Mouse (Mus musculus) midbrain, embryonic 10.5 days (tissue): Measurements from ENCODE around the gene Ppp4r1. TPM values are rescaled to one million over a fixed set of nuclear protein-coding genes. Genes with fewer than 3 reads are reported as not detected.
A peak's percentile ranks its signal among the peaks of the same experiment; 100 is the strongest.

ENCODE experiments used
- DNase-seq: peaks from one replicate; pipeline ENCODE4 v3.0.0-alpha.2; 2017; ENCODE audit warnings: low spot score
- H3K27ac ChIP-seq: fragments of 300-500 bp; sonication (generic); replicated peaks from 2 replicates; pipeline ENCODE4 v1.5.1; 2016; ENCODE audit warnings: mild to moderate bottlenecking
- H3K27me3 ChIP-seq: fragments of 300-500 bp; sonication (generic); 2 replicates; pipeline ENCODE4 v1.6.1; 2016; ENCODE audit warnings: low read depth, mild to moderate bottlenecking; ENCODE audit not compliant: poor library complexity, severe bottlenecking
- H3K36me3 ChIP-seq: fragments of 300-500 bp; sonication (generic); 2 replicates; pipeline ENCODE4 v1.6.1; 2016; ENCODE audit warnings: mild to moderate bottlenecking, moderate library complexity
- H3K4me1 ChIP-seq: fragments of 300-500 bp; sonication (generic); 2 replicates; pipeline ENCODE4 v1.6.1; 2016
- H3K4me3 ChIP-seq: fragments of 300-500 bp; sonication (generic); 2 replicates; pipeline ENCODE4 v1.5.1; 2016; ENCODE audit warnings: mild to moderate bottlenecking, moderate library complexity
- H3K9me3 ChIP-seq: fragments of 300-500 bp; sonication (generic); replicated peaks from 2 replicates; pipeline ENCODE4 v1.6.1; 2016; ENCODE audit warnings: mild to moderate bottlenecking
- WGBS: fragments of 180-500 bp; shearing (Covaris S2); methylation state at CpG from one replicate; pipeline ENCODE4 v1.1.7; 2016; 5-methylcytosine and 5-hydroxymethylcytosine counted together
- polyA plus RNA-seq: library from polyadenylated mRNA; unstranded; fragments of >200 nt; fragmentation: Nextera tagmentation; extraction: Ambion mirVana; gene quantifications from 2 replicates; pipeline ENCODE4 v1.2.1, GENCODE M21; 2016

Ppp4r1 gene
- polyA plus RNA-seq, 1 experiment from 2014 or later = 58.2 TPM

- Histone ChIP-seq H3K27ac (no peak overlapping the region), H3K36me3 (peaks cover 27% of the 10 kb centered on the region), H3K4me1 (peaks cover 10% of the 10 kb centered on the region), H3K9me3 (peaks cover 7% of the 10 kb centered on the region; the same call in 1 of the 2 replicates), H3K4me3 (no peak overlapping the region), H3K27me3 (no peaks in the 10 kb centered on the region)
- 91% methylated on average over 7 of the region's 7 CpGs for WGBS
- no peak for DNase-seq
Observed at GRCm38 (mm10) chr17:65749803-65750202, 32.6 kb upstream of the Ppp4r1 start.

- Histone ChIP-seq H3K27ac (no peak overlapping the region), H3K9me3 (peaks cover 7% of the 10 kb centered on the region; the same call in 1 of the 2 replicates), H3K36me3 (peaks cover 26% of the 10 kb centered on the region), H3K27me3 (no peaks in the 10 kb centered on the region), H3K4me1 (peaks cover 10% of the 10 kb centered on the region), H3K4me3 (no peak overlapping the region)
- DNase-seq = no peak
Observed at GRCm38 (mm10) chr17:65750301-65750700, 32.1 kb upstream of the Ppp4r1 start.

DNA sequence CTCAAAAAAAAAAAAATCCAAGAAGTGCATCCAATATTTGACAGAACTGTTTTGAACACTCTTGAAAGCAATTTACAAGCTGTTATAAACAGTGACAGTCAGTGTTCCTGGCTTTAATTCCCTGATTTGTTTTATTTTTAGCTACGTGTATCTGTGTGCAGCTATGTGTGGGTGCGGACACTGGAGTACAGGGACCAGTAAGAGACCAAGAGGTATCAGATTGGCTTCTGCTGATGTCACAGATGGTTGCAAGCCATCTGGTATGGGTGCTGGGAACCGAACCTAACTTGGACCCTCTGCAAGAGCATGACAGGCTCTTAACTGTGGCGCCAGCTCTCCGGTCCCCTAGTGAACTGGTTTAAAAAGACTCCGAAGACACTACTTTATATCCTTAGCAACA is 29.2 kb upstream of the Ppp4r1 start:
- H3K27ac ChIP-seq = no peak overlapping the region
- WGBS = 96% methylated on average over 6 of the region's 6 CpGs

DNA sequence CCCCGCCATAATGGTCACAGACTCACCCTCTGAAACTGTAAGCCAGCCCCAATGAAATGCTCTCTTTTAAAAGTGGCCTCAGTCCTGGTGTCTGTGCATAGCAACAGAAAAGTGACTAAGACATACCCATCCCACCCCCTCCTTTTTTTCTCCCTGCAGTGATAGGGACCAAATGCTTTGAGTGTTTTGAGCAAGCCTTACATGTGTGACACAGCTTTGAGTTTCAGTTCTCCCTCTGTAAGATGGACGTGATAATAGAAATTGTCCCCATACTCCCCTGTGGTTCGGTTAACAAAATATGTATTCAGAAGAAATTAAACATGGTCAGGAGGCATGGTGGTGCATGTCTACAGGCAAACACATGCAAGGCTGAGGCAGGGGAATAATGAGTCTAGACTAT is 26.5 kb upstream of the Ppp4r1 start:
- Histone ChIP-seq H3K27me3 (no peaks in the 10 kb centered on the region), H3K9me3 (peaks cover 4% of the 10 kb centered on the region; the same call in 1 of the 2 replicates), H3K27ac (no peak overlapping the region), H3K4me3 (no peak overlapping the region), H3K36me3 (peaks cover 46% of the 10 kb centered on the region), H3K4me1 (no peaks in the 10 kb centered on the region)
- DNase-seq = no peak
- 93% methylated on average over 3 of the region's 3 CpGs for WGBS

More for the DNA sequence above, 29.2 kb upstream of the Ppp4r1 start:
- Histone ChIP-seq H3K9me3 (peaks cover 4% of the 10 kb centered on the region; the same call in 1 of the 2 replicates), H3K4me1 (no peaks in the 10 kb centered on the region), H3K36me3 (peaks cover 26% of the 10 kb centered on the region), H3K4me3 (no peak overlapping the region), H3K27me3 (no peaks in the 10 kb centered on the region)
- no peak for DNase-seq

GRCm38 (mm10) chr17:65757150-65757549 is 25.2 kb upstream of the Ppp4r1 start:
- no peak overlapping the region for H3K4me3 ChIP-seq
- H3K36me3 ChIP-seq = peaks cover 46% of the 10 kb centered on the region
- no peaks in the 10 kb centered on the region for H3K27me3 ChIP-seq
- peaks cover 4% of the 10 kb centered on the region; the same call in 1 of the 2 replicates for H3K9me3 ChIP-seq
- no peak for DNase-seq
- no peak overlapping the region for H3K27ac ChIP-seq
- H3K4me1 ChIP-seq = no peaks in the 10 kb centered on the region
- WGBS = 88% methylated on average over 6 of the region's 6 CpGs

GRCm38 (mm10) chr17:65763221-65763620 is 19.2 kb upstream of the Ppp4r1 start:
- 95% methylated on average over 14 of the region's 14 CpGs for WGBS
- Histone ChIP-seq H3K9me3 (no peaks in the 10 kb centered on the region; the same call in 1 of the 2 replicates), H3K27ac (no peak overlapping the region), H3K36me3 (peaks cover 43% of the 10 kb centered on the region), H3K27me3 (no peaks in the 10 kb centered on the region), H3K4me3 (no peak overlapping the region), H3K4me1 (peaks cover 10% of the 10 kb centered on the region)
- no peak for DNase-seq

DNA sequence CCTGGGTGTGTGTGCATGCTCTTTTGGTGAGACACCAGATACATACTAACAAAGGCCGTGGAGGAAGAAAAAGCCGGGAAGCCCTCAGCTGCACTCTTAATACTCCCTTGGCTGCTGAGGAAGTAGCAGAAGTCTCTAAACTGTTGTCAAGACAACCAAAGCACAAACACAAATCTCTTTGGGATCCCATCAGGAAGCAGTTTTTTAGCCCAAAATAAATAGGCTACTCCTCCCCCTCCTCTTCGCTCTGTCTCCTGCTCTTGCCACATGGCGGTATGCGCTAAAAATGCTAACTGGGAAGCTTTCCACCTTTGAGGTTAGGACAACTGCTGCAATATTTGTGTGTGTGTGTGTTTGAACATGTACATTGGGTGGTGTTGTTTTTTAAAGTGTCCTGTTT is 13.9 kb upstream of the Ppp4r1 start:
- Histone ChIP-seq H3K36me3 (peaks cover 15% of the 10 kb centered on the region; the same call in 1 of the 2 replicates), H3K4me3 (no peak overlapping the region), H3K9me3 (no peaks in the 10 kb centered on the region), H3K27me3 (peaks cover 23% of the 10 kb centered on the region), H3K27ac (peak overlapping the region; percentile 58), H3K4me1 (peaks cover 58% of the 10 kb centered on the region)
- WGBS = 68% methylated on average over 5 of the region's 5 CpGs
- DNase-seq = no peak

DNA sequence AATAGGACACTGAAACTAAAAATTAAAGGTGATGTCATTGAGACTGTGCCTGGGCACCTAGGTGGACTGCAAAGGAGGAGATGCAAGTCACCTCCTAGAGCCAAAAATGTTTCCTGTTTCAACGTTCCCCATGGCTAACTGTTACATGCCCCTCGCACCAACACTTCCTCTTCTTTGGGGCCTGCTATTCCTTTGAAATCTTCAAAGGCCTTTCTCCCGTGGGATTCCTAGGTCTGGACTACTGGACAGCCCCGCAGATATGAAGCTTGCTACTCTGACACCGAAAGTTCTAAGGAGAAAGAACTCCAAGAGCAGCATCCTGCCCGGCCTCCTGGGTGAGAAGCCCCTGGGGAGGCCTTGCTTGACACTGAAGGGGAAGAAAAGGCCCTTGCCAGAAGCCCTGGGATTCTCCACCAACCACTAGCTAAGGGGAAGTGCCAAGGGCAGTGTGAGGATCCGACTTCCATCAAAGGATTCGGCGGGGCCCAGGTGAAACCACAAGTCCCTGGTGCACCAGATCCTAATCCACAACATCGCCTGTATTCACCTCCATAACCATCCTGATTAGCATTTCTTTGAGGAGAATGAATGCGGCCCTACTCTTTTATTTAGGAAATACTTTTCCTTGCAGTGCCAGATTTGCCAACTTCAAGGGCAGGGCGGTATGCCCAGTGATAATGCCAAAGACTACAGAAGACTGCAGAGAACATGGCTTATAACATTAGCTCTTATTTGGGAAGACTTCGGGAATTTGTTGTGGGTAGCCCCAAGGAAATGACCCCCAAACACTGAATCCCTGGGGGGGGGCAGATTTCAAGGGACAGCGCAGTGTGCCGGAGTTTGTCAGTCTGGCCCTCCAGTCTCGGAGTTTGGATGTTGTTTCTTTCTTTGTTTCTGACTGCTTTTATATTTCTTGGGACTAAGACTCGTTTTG is 11.1 kb upstream of the Ppp4r1 start:
- 27% methylated on average over 17 of the region's 17 CpGs for WGBS
- Histone ChIP-seq H3K27ac (peak overlapping the region; percentile 87), H3K4me1 (peaks cover 58% of the 10 kb centered on the region)

DNA sequence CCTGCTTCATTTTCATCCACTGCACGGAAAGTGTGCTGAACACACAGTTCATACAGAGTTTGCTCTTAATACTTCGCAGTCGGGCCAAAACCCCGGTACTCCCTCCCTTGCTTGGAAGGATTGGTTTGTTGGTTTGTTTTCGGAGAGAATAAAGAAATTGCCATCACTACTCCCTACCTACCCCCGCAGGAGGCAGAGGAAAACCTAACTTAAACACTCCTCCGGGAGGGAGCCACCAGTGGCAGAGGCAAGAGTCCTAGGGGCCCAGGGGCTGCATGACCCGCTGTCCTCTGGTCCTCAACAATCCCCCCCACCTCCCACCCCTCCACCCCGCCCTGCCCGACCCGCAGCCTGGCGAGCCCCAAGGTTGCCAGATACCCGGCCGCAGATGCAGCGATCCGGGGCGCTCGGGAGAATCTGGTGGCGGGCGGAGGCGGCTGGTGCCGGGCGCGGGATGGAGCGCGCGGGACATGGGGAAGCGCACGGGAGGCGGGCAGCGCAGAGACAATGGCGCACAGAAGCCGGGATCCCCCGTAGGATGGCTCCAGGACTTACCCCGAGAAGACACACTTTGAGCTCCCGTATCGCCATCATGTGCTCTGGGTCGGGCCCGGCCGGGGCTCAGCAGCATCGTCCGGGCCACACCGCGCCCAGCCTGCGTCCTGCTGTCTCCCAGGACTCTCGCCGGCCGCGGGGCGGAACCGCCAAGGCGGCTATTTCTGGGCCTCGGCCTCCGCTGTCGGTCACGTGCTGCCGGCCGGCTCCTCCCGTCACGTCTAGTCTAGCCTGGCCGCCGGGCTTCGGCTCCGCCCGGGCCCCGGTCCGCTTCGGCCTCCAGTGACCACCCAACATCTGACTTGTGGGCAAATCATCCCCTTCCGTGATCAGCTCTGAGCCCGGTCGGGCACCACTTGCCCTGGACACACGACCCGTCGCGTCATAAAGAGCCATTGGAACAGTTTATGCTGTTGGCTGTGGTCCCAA is 10.1 kb upstream of the Ppp4r1 start, which contains the start of gene Rab31:
Gene Rab31 (minus strand): TSS at position 802 of the 984 bp plus-strand sequence.
- no peaks in the 10 kb centered on the region for H3K36me3 ChIP-seq
- peak; percentile 83 for DNase-seq
- H3K27me3 ChIP-seq = peaks cover 38% of the 10 kb centered on the region
- under 1% methylated on average over 75 of the region's 75 CpGs for WGBS
- no peaks in the 10 kb centered on the region for H3K9me3 ChIP-seq
- peak within 1 kb of the TSS; percentile 87 for H3K27ac ChIP-seq
- H3K4me1 ChIP-seq = peaks cover 58% of the 10 kb centered on the region
- H3K4me3 ChIP-seq = peak within 1 kb of the TSS; percentile 84

More for the DNA sequence above, 11.1 kb upstream of the Ppp4r1 start:
- no peaks in the 10 kb centered on the region for H3K9me3 ChIP-seq
- DNase-seq = no peak
- H3K36me3 ChIP-seq = peaks cover 4% of the 10 kb centered on the region; the same call in 1 of the 2 replicates
- peaks cover 38% of the 10 kb centered on the region for H3K27me3 ChIP-seq
- H3K4me3 ChIP-seq = peak overlapping the region; percentile 84

DNA sequence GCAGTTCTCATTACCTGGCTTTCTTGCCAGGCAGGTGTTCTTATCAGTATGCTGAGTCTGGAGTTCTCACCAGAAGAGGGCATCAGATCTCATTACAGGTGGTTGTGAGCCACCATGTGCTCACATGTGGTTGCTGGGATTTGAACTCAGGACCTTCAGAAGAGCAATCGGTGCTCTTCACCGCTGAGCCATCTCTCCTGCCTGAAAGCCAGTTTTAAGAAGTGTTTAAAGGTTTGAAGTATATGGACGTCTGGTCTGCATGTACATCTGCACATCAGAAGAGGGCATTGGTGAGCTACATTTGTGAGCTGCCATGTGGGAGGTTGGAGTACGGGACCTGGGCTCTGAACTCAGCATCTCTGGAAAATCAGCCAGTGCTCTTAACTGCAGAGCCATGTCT is 8.8 kb upstream of the Ppp4r1 start:
- 66% methylated on average over 4 of the region's 4 CpGs for WGBS
- no peaks in the 10 kb centered on the region for H3K36me3 ChIP-seq
- DNase-seq = no peak
- H3K4me3 ChIP-seq = no peak overlapping the region
- no peak overlapping the region for H3K27ac ChIP-seq
- H3K9me3 ChIP-seq = no peaks in the 10 kb centered on the region
- H3K4me1 ChIP-seq = peaks cover 44% of the 10 kb centered on the region
- H3K27me3 ChIP-seq = peaks cover 38% of the 10 kb centered on the region

DNA sequence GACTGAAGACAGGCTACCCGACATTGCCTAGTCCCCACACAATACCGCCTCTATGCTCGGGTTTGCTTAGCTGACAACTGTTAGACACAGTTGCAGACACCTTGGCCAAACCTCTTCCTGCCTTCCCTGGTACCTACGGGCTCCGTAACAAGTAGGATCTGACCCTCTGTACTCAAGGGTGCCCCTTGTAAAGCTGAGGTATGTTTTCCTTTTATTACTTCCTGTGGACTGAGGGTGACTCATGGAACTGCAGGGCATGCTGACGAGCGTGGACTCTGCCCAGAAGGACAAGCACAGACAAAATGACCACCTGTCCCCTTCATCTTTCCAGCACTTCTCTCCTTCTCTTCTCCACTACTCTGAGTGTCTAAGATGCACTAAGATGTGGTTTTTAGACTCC is 7.9 kb upstream of the Ppp4r1 start:
- H3K27me3 ChIP-seq = peaks cover 38% of the 10 kb centered on the region
- H3K36me3 ChIP-seq = no peaks in the 10 kb centered on the region
- H3K27ac ChIP-seq = no peak overlapping the region
- DNase-seq = no peak
- H3K4me1 ChIP-seq = peaks cover 36% of the 10 kb centered on the region
- H3K4me3 ChIP-seq = no peak overlapping the region
- WGBS = 84% methylated on average over 7 of the region's 7 CpGs
- H3K9me3 ChIP-seq = no peaks in the 10 kb centered on the region

GRCm38 (mm10) chr17:65776228-65776627 is 6.1 kb upstream of the Ppp4r1 start:
- peaks cover 28% of the 10 kb centered on the region for H3K27me3 ChIP-seq
- H3K27ac ChIP-seq = no peak overlapping the region
- no peak for DNase-seq
- no peaks in the 10 kb centered on the region for H3K36me3 ChIP-seq
- no peaks in the 10 kb centered on the region for H3K9me3 ChIP-seq
- H3K4me3 ChIP-seq = no peak overlapping the region
- peaks cover 21% of the 10 kb centered on the region for H3K4me1 ChIP-seq
- WGBS = 74% methylated on average over 1 of the region's 1 CpGs
